Mouse (Mus musculus): ENCODE measurements around the gene Sectm1b. TPM values are rescaled to one million over a fixed set of nuclear protein-coding genes. Genes with fewer than 3 reads are reported as not detected.
"Not testable (repeated sequence)": the region's sequence is repeated elsewhere in the genome, so short reads cannot be mapped to it uniquely, and the experiment has no call there.

The Sectm1b gene
- total RNA-seq, 1 experiment from 2014 or later = not detected

GRCm38 (mm10) chr11:121080330-121080729 is 17.0 kb upstream of the Sectm1b start:
- ATAC-seq (replicated peaks; ENCODE audit: low read depth, poor library complexity, severe bottlenecking) = no peak

- no peak for ATAC-seq (replicated peaks; ENCODE audit: low read depth, poor library complexity, severe bottlenecking)
These were observed 12.3 kb upstream of the Sectm1b start for GRCm38 (mm10) chr11:121075655-121076054.

- not testable (repeated sequence) for ATAC-seq (replicated peaks; ENCODE audit: low read depth, poor library complexity, severe bottlenecking)
These were observed 6.3 kb upstream of the Sectm1b start for GRCm38 (mm10) chr11:121069662-121070061.

- no peak for ATAC-seq (replicated peaks; ENCODE audit: low read depth, poor library complexity, severe bottlenecking)
These were observed 4.5 kb upstream of the Sectm1b start for GRCm38 (mm10) chr11:121067895-121068294.

- no peak for ATAC-seq (replicated peaks; ENCODE audit: low read depth, poor library complexity, severe bottlenecking)
These were observed 828 bp upstream of the Sectm1b start for GRCm38 (mm10) chr11:121064197-121064596.

GRCm38 (mm10) chr11:121061615-121062014 is 1.8 kb downstream of the Sectm1b start:
- ATAC-seq (replicated peaks; ENCODE audit: low read depth, poor library complexity, severe bottlenecking) = no peak

- ATAC-seq (replicated peaks; ENCODE audit: low read depth, poor library complexity, severe bottlenecking) = not testable (repeated sequence)
These were observed 2.8 kb downstream of the Sectm1b start for GRCm38 (mm10) chr11:121060401-121061067.

- ATAC-seq (replicated peaks; ENCODE audit: low read depth, poor library complexity, severe bottlenecking) = no peak
These were observed 3.9 kb downstream of the Sectm1b start for GRCm38 (mm10) chr11:121059471-121059870.

GRCm38 (mm10) chr11:121058956-121059355 is 4.4 kb downstream of the Sectm1b start:
- ATAC-seq (replicated peaks; ENCODE audit: low read depth, poor library complexity, severe bottlenecking) = no peak

- no peak for ATAC-seq (replicated peaks; ENCODE audit: low read depth, poor library complexity, severe bottlenecking)
These were observed 5.2 kb downstream of the Sectm1b start for GRCm38 (mm10) chr11:121058122-121058521.

- ATAC-seq (replicated peaks; ENCODE audit: low read depth, poor library complexity, severe bottlenecking) = 0 out of 2 replicates have a peak, but pooled peaks have one; percentile 23
These were observed 6.7 kb downstream of the Sectm1b start for GRCm38 (mm10) chr11:121056536-121057236.

- ATAC-seq (replicated peaks; ENCODE audit: low read depth, poor library complexity, severe bottlenecking) = peak; percentile 94
These were observed 9.8 kb downstream of the Sectm1b start for GRCm38 (mm10) chr11:121053536-121053935.

- ATAC-seq (replicated peaks; ENCODE audit: low read depth, poor library complexity, severe bottlenecking) = no peak
These were observed 11.0 kb downstream of the Sectm1b start for GRCm38 (mm10) chr11:121052387-121052786.

GRCm38 (mm10) chr11:121051793-121052192 is 11.6 kb downstream of the Sectm1b start:
- ATAC-seq (replicated peaks; ENCODE audit: low read depth, poor library complexity, severe bottlenecking) = no peak

GRCm38 (mm10) chr11:121049840-121050239 is 13.5 kb downstream of the Sectm1b start:
- no peak for ATAC-seq (replicated peaks; ENCODE audit: low read depth, poor library complexity, severe bottlenecking)

GRCm38 (mm10) chr11:121047826-121048399 is 15.5 kb downstream of the Sectm1b start:
- ATAC-seq (replicated peaks; ENCODE audit: low read depth, poor library complexity, severe bottlenecking) = peak; percentile 63

GRCm38 (mm10) chr11:121045286-121045685 is 18.1 kb downstream of the Sectm1b start:
- no peak for ATAC-seq (replicated peaks; ENCODE audit: low read depth, poor library complexity, severe bottlenecking)

- ATAC-seq (replicated peaks; ENCODE audit: low read depth, poor library complexity, severe bottlenecking) = not testable (repeated sequence)
These were observed 20.3 kb downstream of the Sectm1b start for GRCm38 (mm10) chr11:121043025-121043424.

GRCm38 (mm10) chr11:121042480-121042879 is 20.9 kb downstream of the Sectm1b start:
- no peak for ATAC-seq (replicated peaks; ENCODE audit: low read depth, poor library complexity, severe bottlenecking)

GRCm38 (mm10) chr11:121041636-121042035 is 21.7 kb downstream of the Sectm1b start:
- no peak for ATAC-seq (replicated peaks; ENCODE audit: low read depth, poor library complexity, severe bottlenecking)

GRCm38 (mm10) chr11:121041212-121041611 is 22.2 kb downstream of the Sectm1b start:
- peak; percentile 73 for ATAC-seq (replicated peaks; ENCODE audit: low read depth, poor library complexity, severe bottlenecking)
